Mouse (Mus musculus) intestine, embryonic 14.5 days (tissue): ENCODE measurements around the gene Ptpn11. TPM values are rescaled to one million over a fixed set of nuclear protein-coding genes. Genes with fewer than 3 reads are reported as not detected.

Experiments used
- ATAC-seq: fragments of 200-750 bp; cut with Nextera tagmentation; replicated peaks from 2 replicates; pipeline ENCODE4 v1.8.0; 2017; ENCODE audit warnings: low read depth, moderate number of reproducible peaks, moderate TSS enrichment, moderate library complexity; ENCODE audit not compliant: low FRiP score, low TSS enrichment
- DNase-seq: peaks from one replicate; pipeline ENCODE4 v3.0.0-alpha.2; 2018; ENCODE audit warnings: low spot score
- H3K27ac ChIP-seq: fragments of 300-500 bp; sonication (generic); 2 replicates; pipeline ENCODE4 v1.5.1; 2014; ENCODE audit warnings: low read depth, mild to moderate bottlenecking, control low read depth
- H3K27me3 ChIP-seq: fragments of 300-500 bp; sonication (generic); replicated peaks from 2 replicates; pipeline ENCODE4 v1.6.1; 2014; ENCODE audit warnings: low read length, control low read depth; ENCODE audit not compliant: control insufficient read depth, insufficient read depth
- H3K36me3 ChIP-seq: fragments of 300-500 bp; sonication (generic); 2 replicates; pipeline ENCODE4 v1.6.1; 2014; ENCODE audit warnings: low read length, control low read depth; ENCODE audit not compliant: control insufficient read depth, insufficient read depth
- H3K4me1 ChIP-seq: fragments of 300-500 bp; sonication (generic); replicated peaks from 2 replicates; pipeline ENCODE4 v1.6.1; 2014; ENCODE audit warnings: low read length, control low read depth, mixed read lengths; ENCODE audit not compliant: control insufficient read depth, insufficient read depth
- H3K4me2 ChIP-seq: fragments of 300-500 bp; sonication (generic); 2 replicates; pipeline ENCODE4 v1.6.1; 2014; ENCODE audit warnings: low read length
- H3K4me3 ChIP-seq: fragments of 300-500 bp; sonication (generic); 2 replicates; pipeline ENCODE4 v1.5.1; 2014; ENCODE audit warnings: low read depth, low read length, control low read depth, mixed read lengths
- H3K9ac ChIP-seq: fragments of 300-500 bp; sonication (generic); 2 replicates; pipeline ENCODE4 v1.6.1; 2014; ENCODE audit warnings: mild to moderate bottlenecking, low read length
- H3K9me3 ChIP-seq: fragments of 300-500 bp; sonication (generic); 2 replicates; pipeline ENCODE4 v1.6.1; 2016; ENCODE audit warnings: low read length, control low read depth; ENCODE audit not compliant: control insufficient read depth
- WGBS: fragments of 180-500 bp; shearing (Covaris S2); extraction: QIAGEN DNeasy Blood & Tissue Kit; methylation state at CpG from one replicate; pipeline ENCODE4 v1.1.7; 2014; 5-methylcytosine and 5-hydroxymethylcytosine counted together
- polyA plus RNA-seq: library from polyadenylated mRNA; unstranded; fragments of >200 nt; fragmentation: Nextera tagmentation; extraction: Ambion mirVana; gene quantifications from 2 replicates; pipeline ENCODE4 v1.2.1, GENCODE M21; 2014

The Ptpn11 gene
- polyA plus RNA-seq, 1 experiment from 2014 or later = 23.2 TPM

- Histone ChIP-seq H3K4me2 (no peak overlapping the region), H3K9me3 (no peaks in the 10 kb centered on the region), H3K27me3 (no peaks in the 10 kb centered on the region), H3K27ac (no peak overlapping the region), H3K4me1 (no peaks in the 10 kb centered on the region), H3K4me3 (no peak overlapping the region), H3K36me3 (no peaks in the 10 kb centered on the region), H3K9ac (no peak overlapping the region)
- WGBS = 71% methylated on average over 5 of the region's 5 CpGs
- ATAC-seq (no peak), DNase-seq (no peak)
Observed at GRCm38 (mm10) chr5:121112390-121112789, 78.8 kb downstream of the Ptpn11 start.

DNA sequence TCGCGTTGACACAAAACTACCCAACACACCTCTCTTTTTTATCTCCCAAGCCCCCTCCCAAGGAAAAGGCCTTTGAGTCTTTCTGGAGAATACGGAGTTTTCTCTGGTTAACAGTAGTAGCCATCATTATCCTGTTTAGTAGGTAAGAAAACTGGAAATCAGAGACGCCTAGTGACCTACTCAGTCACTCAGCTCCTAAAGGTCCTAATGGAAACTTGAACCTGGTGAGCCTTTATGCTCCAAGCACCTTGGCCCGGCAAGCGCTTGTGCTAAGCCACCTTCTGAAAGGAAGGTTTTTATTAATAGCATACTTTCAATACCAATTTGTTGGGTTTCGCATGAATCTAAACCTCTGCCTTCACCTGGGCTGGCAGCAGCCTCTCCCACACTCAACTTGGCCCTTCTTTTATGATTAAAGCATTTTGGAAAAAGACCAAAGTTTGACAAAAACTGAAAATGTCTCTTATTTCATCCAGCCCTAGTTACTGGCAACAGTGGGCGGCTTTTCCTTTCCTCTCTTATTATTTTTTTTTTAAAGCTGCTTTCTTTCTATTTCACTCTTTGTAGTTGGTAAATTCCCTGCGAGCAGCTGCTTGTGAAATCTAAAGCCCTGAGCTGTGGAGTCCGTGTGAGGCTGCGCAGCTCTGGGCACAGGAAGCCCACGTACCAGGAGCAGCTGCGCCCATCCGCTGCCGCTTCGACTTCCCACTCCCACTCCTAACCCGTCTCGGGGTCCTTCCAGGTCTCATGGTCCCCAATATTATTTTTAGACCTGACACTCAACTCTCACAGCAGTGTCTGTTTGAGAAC, 79.9 kb downstream of the Ptpn11 start:
- DNase-seq = no peak
- H3K36me3 ChIP-seq = no peaks in the 10 kb centered on the region
- no peaks in the 10 kb centered on the region for H3K27me3 ChIP-seq
- no peak overlapping the region for H3K4me3 ChIP-seq
- H3K4me2 ChIP-seq = no peak overlapping the region
- H3K9ac ChIP-seq = no peak overlapping the region
- WGBS = 87% methylated on average over 18 of the region's 18 CpGs
- H3K4me1 ChIP-seq = no peaks in the 10 kb centered on the region
- ATAC-seq = no peak
- H3K9me3 ChIP-seq = no peaks in the 10 kb centered on the region
- H3K27ac ChIP-seq = no peak overlapping the region

DNA sequence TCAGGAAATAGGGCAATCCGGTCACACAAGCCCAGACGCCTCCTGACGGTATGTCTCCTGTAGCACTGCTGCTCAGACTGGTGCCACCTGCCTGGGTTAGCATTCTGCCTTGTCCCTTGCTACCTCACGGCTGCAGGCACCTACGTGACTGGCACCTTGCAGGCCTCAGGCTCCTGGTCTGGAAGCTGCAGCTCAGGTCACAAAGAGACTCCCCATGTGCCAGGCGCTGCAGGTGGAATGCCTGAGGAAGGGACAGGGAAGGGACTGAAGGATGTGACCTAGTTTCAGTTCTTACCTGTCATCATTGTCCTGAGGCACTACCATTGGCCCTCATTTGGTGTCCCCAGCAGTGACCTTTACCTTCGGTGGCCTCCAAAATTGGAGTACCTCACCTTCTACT, 82.0 kb downstream of the Ptpn11 start:
- no peak overlapping the region for H3K4me2 ChIP-seq
- WGBS = 67% methylated on average over 7 of the region's 7 CpGs
- H3K27me3 ChIP-seq = no peaks in the 10 kb centered on the region
- H3K9me3 ChIP-seq = no peaks in the 10 kb centered on the region
- no peak overlapping the region for H3K27ac ChIP-seq
- H3K36me3 ChIP-seq = no peaks in the 10 kb centered on the region
- H3K4me1 ChIP-seq = no peaks in the 10 kb centered on the region
- H3K4me3 ChIP-seq = no peak overlapping the region
- DNase-seq (no peak), ATAC-seq (no peak)
- H3K9ac ChIP-seq = no peak overlapping the region

DNA sequence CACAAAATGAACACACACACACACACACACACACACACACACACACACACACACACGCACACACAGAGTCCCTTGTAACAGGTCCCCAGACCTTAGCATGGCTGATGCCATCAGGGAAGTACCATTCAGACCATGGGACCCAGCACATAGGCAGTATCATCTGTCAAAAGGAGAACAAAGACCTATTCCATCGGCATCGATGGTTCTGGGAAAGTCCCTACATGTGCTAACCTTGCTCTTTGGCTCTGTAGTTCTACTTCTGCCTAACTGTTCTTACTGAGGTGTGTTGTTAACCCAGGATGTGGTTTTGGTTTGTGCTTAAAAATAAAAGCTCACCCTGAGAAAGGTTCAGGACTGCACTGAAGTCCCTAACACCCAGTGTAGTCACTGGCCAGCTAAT, 84.3 kb downstream of the Ptpn11 start:
- H3K9ac ChIP-seq = no peak overlapping the region

GRCm38 (mm10) chr5:121100886-121101580, 90.2 kb downstream of the Ptpn11 start:
- Histone ChIP-seq H3K27ac (no peak overlapping the region), H3K36me3 (no peaks in the 10 kb centered on the region), H3K9me3 (no peaks in the 10 kb centered on the region), H3K4me3 (no peak overlapping the region), H3K4me1 (no peaks in the 10 kb centered on the region), H3K4me2 (no peak overlapping the region), H3K27me3 (no peaks in the 10 kb centered on the region), H3K9ac (no peak overlapping the region)
- WGBS = 78% methylated on average over 9 of the region's 9 CpGs
- no peak for DNase-seq
- ATAC-seq = no peak

More for the DNA sequence above, 84.3 kb downstream of the Ptpn11 start:
- 89% methylated on average over 3 of the region's 3 CpGs for WGBS
- Histone ChIP-seq H3K27ac (no peak overlapping the region), H3K36me3 (no peaks in the 10 kb centered on the region), H3K4me1 (no peaks in the 10 kb centered on the region), H3K4me3 (no peak overlapping the region), H3K27me3 (no peaks in the 10 kb centered on the region), H3K9me3 (no peaks in the 10 kb centered on the region), H3K4me2 (no peak overlapping the region)
- ATAC-seq (no peak), DNase-seq (no peak)

- Histone ChIP-seq H3K27me3 (no peaks in the 10 kb centered on the region), H3K4me3 (no peak overlapping the region), H3K9ac (no peak overlapping the region), H3K36me3 (no peaks in the 10 kb centered on the region), H3K4me1 (no peaks in the 10 kb centered on the region), H3K9me3 (no peaks in the 10 kb centered on the region), H3K4me2 (no peak overlapping the region), H3K27ac (no peak overlapping the region)
- ATAC-seq = no peak
- no peak for DNase-seq
- WGBS = 42% methylated on average over 2 of the region's 2 CpGs
Observed at GRCm38 (mm10) chr5:121100095-121100494, 91.1 kb downstream of the Ptpn11 start.

DNA sequence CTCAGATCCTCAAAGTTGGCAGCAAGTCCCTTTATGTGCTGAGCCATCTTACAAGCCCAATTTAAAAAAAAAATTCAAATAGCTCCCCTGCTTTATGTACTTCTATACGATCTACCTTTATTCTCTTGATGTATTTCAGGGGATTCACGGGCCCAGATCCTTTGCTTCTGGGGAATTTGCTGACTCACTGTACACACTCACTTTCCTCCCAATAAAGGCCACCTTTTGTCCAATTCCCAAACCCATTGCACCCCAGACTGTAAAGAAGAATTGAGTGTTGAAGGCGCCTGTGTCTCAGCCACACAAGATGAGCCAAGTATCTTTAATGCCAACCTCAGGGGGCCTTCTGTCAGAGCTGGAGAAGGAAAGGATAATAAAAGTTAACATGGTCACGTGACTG, 93.2 kb downstream of the Ptpn11 start:
- no peak for DNase-seq
- ATAC-seq = no peak
- Histone ChIP-seq H3K4me3 (no peak overlapping the region), H3K9me3 (no peaks in the 10 kb centered on the region), H3K4me2 (no peak overlapping the region), H3K27me3 (no peaks in the 10 kb centered on the region), H3K36me3 (no peaks in the 10 kb centered on the region), H3K27ac (no peak overlapping the region), H3K9ac (no peak overlapping the region), H3K4me1 (no peaks in the 10 kb centered on the region)
- WGBS = 82% methylated on average over 4 of the region's 4 CpGs

DNA sequence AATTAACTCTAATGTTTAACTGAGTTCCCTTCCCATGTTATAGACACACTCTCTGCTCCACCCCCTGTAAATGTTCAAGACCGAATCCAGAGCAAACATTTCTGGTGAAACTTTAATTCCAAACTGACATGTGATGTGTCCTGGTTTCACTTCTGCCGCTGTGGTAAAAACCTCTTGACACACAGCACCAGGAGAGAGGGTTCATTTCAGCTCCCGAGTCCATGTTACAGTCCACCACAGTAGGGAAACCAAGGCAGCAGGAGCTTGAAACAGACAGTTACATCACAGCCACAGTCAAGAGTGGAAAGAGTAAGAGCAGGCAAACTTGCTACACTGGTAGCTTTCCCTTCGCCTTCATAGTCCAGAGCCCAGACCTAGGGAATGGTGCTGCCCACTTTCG, 94.5 kb downstream of the Ptpn11 start:
- H3K4me3 ChIP-seq = no peak overlapping the region
- H3K27ac ChIP-seq = no peak overlapping the region
- no peaks in the 10 kb centered on the region for H3K27me3 ChIP-seq
- no peaks in the 10 kb centered on the region for H3K4me1 ChIP-seq
- WGBS = 84% methylated on average over 5 of the region's 5 CpGs
- H3K9ac ChIP-seq = no peak overlapping the region
- H3K4me2 ChIP-seq = no peak overlapping the region
- no peaks in the 10 kb centered on the region for H3K9me3 ChIP-seq
- ATAC-seq (no peak), DNase-seq (no peak)
- no peaks in the 10 kb centered on the region for H3K36me3 ChIP-seq

- H3K27me3 ChIP-seq = no peaks in the 10 kb centered on the region
- ATAC-seq = no peak
- H3K4me1 ChIP-seq = no peaks in the 10 kb centered on the region
Observed at GRCm38 (mm10) chr5:121093281-121093680, 97.9 kb downstream of the Ptpn11 start.

More at GRCm38 (mm10) chr5:121093281-121093680, 97.9 kb downstream of the Ptpn11 start:
- H3K4me3 ChIP-seq = no peak overlapping the region
- no peak overlapping the region for H3K4me2 ChIP-seq
- H3K27ac ChIP-seq = no peak overlapping the region
- 61% methylated on average over 3 of the region's 3 CpGs for WGBS
- H3K36me3 ChIP-seq = no peaks in the 10 kb centered on the region
- no peak overlapping the region for H3K9ac ChIP-seq
- no peaks in the 10 kb centered on the region for H3K9me3 ChIP-seq
- DNase-seq = no peak
